Mouse (Mus musculus) gastrocnemius, postnatal 10 days (tissue): ENCODE measurements around the gene Soat1. TPM values are rescaled to one million over a fixed set of nuclear protein-coding genes. Genes with fewer than 3 reads are reported as not detected.

Experiments
- DNase-seq: peaks from one replicate; pipeline ENCODE4 v3.0.0; 2021; ENCODE audit warnings: mixed read lengths
- total RNA-seq, 2 experiments: library from RNA; stranded (reverse); gene quantifications; 2 replicates each; pipeline ENCODE4 v1.2.3; 2021

Gene Soat1
- total RNA-seq, 2 experiments from 2014 or later, result 12.2 to 17.5 TPM

GRCm38 (mm10) chr1:156464963-156465362, 9.2 kb downstream of the Soat1 start:
- DNase-seq, result no peak

GRCm38 (mm10) chr1:156463981-156464853, 9.9 kb downstream of the Soat1 start:
- no peak for DNase-seq

- no peak for DNase-seq
Observed at GRCm38 (mm10) chr1:156462273-156462991, 11.7 kb downstream of the Soat1 start.

DNA sequence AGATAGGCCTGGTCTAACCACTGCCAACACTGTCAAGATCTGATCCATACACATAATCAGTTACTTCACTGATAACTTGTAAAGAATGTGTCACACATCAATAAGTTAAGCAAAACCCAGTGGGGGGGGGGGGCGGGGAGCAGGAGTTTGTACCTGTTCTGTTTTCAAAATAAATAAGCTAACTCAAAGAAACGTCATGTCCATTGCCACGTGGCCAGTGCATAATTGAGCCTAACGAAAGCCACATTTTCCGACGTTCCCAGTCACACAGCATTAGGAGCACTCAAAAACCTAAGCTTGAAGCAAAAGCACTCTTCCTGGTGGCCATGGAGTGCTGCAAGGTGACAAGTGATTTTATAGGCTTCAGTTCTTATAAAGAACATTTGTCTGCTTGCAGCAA, 13.1 kb downstream of the Soat1 start:
- no peak for DNase-seq

DNA sequence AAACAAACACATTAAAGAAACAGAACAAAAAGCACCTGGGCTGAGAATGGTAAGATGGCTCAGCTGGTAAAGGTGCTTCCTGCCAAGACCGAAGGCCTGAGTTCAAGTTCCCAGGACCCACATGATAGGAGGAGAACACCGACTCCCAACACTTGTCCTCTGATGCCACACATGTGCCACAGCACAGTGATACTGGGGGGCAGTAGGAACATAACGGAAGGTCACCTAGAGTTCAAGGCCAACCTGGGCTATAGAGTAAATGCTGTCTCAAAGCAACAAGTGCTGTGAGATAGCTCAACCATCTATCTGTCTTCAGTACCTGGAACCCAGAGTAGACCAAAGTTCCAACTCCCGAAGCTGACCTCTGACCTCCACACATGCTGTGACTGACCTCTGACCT, 13.9 kb downstream of the Soat1 start:
- DNase-seq, result no peak

GRCm38 (mm10) chr1:156459690-156460089, 14.4 kb downstream of the Soat1 start:
- no peak for DNase-seq

- DNase-seq, result no peak
Observed at GRCm38 (mm10) chr1:156458391-156459060, 15.6 kb downstream of the Soat1 start.

DNA sequence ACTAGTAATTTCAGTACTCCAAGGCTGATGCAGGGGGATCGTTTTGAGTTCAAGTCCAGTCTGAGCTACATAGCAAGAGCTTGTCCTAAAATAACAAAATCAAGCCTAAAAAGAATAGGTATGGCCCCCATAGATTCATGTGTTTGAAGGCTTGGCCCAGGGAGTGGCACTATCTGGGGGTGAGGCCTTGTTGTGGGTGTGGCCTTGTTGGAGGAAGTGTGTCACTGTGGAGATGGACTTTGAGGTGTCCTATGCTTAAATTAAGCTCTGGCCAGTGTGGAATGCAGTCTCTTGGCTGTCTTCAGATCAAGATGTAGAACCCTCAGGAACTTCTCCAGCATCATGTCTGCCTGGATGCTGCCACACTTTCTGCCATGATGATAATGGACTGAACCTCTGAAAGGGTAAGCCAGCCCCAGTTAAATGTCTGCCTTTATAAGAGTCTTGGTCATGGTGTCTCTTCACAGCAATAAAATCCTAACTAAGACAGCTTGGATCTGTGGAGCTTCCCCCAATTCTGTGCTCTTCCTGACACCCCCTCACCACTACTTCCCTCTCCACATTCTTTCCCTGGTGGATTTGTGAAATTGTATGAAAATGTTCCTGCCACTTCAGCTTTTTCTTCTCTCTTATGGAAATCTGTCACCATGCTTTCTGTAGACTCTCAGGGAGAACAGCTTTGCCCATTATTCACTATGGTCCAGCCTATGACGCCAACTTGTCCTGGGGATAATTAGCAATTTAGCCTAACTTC, 18.9 kb downstream of the Soat1 start:
- no peak for DNase-seq

- DNase-seq, result no peak
Observed at GRCm38 (mm10) chr1:156454384-156454783, 19.7 kb downstream of the Soat1 start.

GRCm38 (mm10) chr1:156453876-156454275, 20.3 kb downstream of the Soat1 start:
- DNase-seq, result no peak

- no peak for DNase-seq
Observed at GRCm38 (mm10) chr1:156450478-156450877, 23.7 kb downstream of the Soat1 start.

GRCm38 (mm10) chr1:156449691-156450090, 24.4 kb downstream of the Soat1 start:
- DNase-seq, result no peak

DNA sequence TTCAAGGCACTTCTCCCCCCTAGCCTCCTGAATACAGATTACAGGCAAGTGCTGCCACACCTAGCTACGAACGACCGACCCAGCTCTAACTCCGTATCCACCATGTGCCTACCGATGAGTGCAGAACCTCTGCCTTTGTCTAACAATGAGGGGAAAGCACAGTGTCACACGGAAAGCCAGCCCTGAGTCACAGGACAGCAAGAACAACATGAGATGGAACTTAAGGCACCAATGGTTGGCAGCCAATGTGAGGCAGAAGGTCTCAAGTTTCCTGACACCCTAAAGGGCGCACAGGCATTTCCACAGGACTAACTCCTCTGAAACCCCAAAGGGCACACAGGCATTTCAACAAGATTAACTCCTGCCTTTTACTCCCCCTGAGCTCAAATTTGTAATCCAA, 25.0 kb downstream of the Soat1 start:
- no peak for DNase-seq

GRCm38 (mm10) chr1:156445049-156445448, 29.1 kb downstream of the Soat1 start:
- no peak for DNase-seq

- DNase-seq, result no peak
Observed at GRCm38 (mm10) chr1:156442776-156443175, 31.4 kb downstream of the Soat1 start.

DNA sequence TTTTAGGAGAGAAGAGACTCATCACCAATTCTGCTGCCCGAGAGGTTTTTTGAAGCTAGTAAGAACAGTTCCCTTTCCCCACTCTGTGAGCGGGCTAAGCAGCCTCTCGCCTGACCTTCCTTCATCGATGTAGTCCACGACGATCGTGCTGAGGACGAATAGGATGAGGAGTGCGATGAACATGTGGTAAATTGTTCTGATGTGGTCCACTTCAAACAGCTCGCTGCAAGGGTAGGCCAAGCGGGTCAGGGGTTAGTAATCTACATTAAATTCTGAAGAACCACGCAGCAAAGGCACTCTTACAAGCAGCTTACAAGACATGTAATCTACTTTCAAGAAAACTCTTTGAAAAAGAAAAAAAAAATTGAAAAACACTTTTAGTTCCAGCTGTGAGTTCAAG, 31.9 kb downstream of the Soat1 start:
- DNase-seq, result no peak

DNA sequence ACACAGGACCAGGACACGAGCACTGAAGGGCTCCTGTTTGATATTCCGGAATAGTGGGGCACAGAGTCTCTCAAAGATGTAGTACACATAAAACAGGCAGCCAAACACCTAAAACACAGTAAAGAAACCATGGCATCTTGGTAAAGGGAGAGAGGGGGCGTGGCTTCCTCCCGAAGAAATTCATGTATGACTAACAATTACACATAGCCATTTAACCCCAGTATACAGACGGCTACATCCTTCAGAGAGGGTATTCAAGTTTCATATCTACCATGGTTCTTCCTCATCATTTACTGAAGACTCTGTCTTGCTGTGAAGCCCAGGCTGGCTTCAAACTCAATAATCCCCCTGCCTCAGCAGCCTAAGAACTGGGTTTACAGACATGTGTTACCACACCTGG, 36.4 kb downstream of the Soat1 start:
- DNase-seq, result no peak

DNA sequence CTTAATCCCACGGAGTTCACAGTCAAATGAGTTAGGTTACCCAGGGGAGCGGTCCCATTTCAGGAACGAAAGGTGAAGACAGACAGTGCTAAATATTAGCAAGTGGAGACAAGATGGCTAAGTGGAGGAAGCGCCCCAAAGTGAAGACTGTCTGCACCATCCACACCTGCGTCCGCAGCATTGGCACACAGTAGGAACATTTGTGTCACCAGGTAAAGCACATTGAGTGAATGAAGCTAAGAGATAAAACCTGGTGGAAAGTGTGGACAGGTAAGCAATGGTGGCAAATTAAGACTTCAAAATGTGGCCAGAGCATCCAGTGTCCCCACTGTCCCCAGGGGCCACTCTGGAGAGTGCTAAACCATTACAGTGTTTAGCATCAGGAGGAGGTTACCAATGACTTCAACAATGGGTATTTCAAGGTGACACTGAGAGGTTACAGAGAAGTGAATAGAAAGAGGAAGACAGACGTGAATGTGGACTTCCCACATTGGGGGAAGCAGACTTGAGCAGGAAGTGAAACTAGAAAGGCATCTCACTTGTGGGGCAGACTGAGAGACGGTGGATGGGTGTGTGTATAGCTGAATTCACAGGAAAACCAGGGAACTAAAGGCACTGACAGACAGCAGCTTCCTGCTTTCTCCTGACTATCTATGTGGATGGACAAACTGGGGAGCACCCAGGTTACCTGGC, 37.0 kb downstream of the Soat1 start:
- no peak for DNase-seq

GRCm38 (mm10) chr1:156433497-156433896, 40.6 kb downstream of the Soat1 start:
- DNase-seq, result no peak

DNA sequence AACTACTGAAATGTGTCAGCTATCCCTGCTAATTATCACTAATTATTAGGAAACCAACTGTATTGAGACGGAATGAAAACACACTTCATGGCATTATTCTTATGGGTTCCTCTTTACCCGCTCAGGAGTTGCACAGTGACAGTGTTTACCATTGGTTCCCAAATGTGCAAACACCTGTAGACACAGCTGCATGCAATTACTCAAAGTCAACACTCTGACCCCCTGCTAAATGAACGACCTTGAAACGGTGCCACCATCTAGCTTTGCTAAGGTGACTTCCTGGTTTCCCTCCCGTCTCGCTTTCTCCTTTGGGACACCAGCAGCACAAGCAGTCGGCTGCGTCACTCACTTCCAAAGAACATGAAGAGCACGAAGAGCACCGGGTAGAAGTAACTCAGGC, 41.6 kb downstream of the Soat1 start:
- DNase-seq, result no peak

DNA sequence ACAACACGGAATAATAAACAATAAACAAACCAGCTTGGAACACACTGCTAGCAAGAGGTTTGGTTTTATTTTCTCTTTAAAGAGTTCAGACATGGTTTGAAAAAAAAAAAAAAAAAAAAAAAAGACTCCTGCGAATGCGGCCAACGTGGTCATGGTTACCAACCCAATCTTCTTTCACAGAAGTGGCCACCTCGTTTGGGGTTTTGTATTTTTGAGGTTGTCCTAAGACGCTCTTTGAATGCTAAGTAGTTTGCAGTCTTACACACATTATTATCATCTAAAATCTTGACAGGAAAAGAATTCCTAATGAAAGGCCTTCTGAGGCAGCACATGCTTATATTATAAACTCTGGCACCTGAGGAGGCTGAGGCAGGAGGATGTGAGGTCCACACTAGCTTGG, 45.7 kb downstream of the Soat1 start:
- no peak for DNase-seq

DNA sequence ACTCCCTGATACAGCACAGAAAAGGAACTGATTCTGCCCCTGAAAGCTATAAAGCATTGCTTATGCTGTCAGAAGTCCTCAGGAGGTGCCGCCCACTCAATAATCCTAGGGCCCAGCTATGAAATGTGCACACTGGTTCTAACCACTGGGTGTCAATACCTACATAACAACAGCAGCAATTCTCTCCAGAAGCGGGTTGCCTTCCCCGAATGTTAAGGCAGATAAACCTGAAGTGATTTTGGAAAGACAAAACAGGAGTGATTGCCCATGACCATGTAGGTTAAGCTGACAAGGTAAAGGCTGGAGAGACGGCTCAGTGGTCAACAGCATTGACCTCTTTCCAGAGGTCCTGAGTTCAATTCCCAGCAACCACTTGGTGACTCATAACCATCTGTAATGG, 48.4 kb downstream of the Soat1 start:
- DNase-seq, result no peak
